Mouse (Mus musculus) midbrain, embryonic 11.5 days (tissue): ENCODE data around the gene Gm10318. TPM values are rescaled to one million over a fixed set of nuclear protein-coding genes. Genes with fewer than 3 reads are reported as not detected.

ENCODE experiments used
- ATAC-seq: fragments of 200-750 bp; cut with Nextera tagmentation; 2 replicates; pipeline ENCODE4 v1.8.0; 2017; ENCODE audit warnings: moderate TSS enrichment, moderate library complexity; ENCODE audit not compliant: low FRiP score
- DNase-seq: peaks from one replicate; pipeline ENCODE4 v3.0.0; 2015; ENCODE audit warnings: low spot score; ENCODE audit errors: missing footprints
- H3K27ac ChIP-seq: fragments of 300-500 bp; sonication (generic); 2 replicates; pipeline ENCODE4 v1.5.1; 2014; ENCODE audit warnings: low read depth, low read length
- H3K27me3 ChIP-seq: fragments of 300-500 bp; sonication (generic); 2 replicates; pipeline ENCODE4 v1.6.1; 2014; ENCODE audit warnings: mild to moderate bottlenecking, low read length, moderate library complexity, mixed read lengths; ENCODE audit not compliant: control insufficient read depth, insufficient read depth
- H3K36me3 ChIP-seq: fragments of 300-500 bp; sonication (generic); 2 replicates; pipeline ENCODE4 v1.6.1; 2014; ENCODE audit warnings: mild to moderate bottlenecking, low read length, moderate library complexity, mixed read lengths; ENCODE audit not compliant: control insufficient read depth, insufficient read depth
- H3K4me1 ChIP-seq: fragments of 300-500 bp; sonication (generic); 2 replicates; pipeline ENCODE4 v1.6.1; 2014; ENCODE audit warnings: low read length; ENCODE audit not compliant: control insufficient read depth, insufficient read depth
- H3K4me2 ChIP-seq: fragments of 300-500 bp; sonication (generic); 2 replicates; pipeline ENCODE4 v1.6.1; 2014; ENCODE audit warnings: mild to moderate bottlenecking, moderate library complexity
- H3K4me3 ChIP-seq: fragments of 300-500 bp; sonication (generic); 2 replicates; pipeline ENCODE4 v1.5.1; 2014; ENCODE audit warnings: low read depth, low read length
- H3K9ac ChIP-seq: fragments of 300-500 bp; sonication (generic); 2 replicates; pipeline ENCODE4 v1.6.1; 2014; ENCODE audit warnings: low read length
- H3K9me3 ChIP-seq: fragments of 300-500 bp; sonication (generic); 2 replicates; pipeline ENCODE4 v1.6.1; 2016; ENCODE audit warnings: low read length; ENCODE audit not compliant: control insufficient read depth
- WGBS: fragments of 180-500 bp; shearing (Covaris S2); extraction: QIAGEN DNeasy Blood & Tissue Kit; methylation state at CpG from one replicate; pipeline ENCODE4 v1.1.7; 2014; 5-methylcytosine and 5-hydroxymethylcytosine counted together
- polyA plus RNA-seq: library from polyadenylated mRNA; unstranded; fragments of >200 nt; fragmentation: Nextera tagmentation; extraction: Ambion mirVana; gene quantifications from 2 replicates; pipeline ENCODE4 v1.2.1, GENCODE M21; 2014

Gene Gm10318
- polyA plus RNA-seq, 1 experiment from 2014 or later = not detected

GRCm38 (mm10) chr10:77902211-77902893 lies 49.7 kb downstream of the Gm10318 start, which contains the start of gene Lrrc3:
Lrrc3 (minus strand) TSS chr10:77902536.
- Histone ChIP-seq H3K36me3 (no peaks in the 10 kb centered on the region), H3K9me3 (no peaks in the 10 kb centered on the region), H3K4me3 (peak within 1 kb of the TSS; percentile 45), H3K4me2 (peak within 1 kb of the TSS; percentile 70), H3K4me1 (peaks cover 4% of the 10 kb centered on the region; the same call in 1 of the 2 replicates), H3K9ac (peak within 1 kb of the TSS; percentile 54), H3K27me3 (peaks cover 8% of the 10 kb centered on the region), H3K27ac (no peak within 1 kb of the TSS)
- under 1% methylated on average over 37 of the region's 46 CpGs for WGBS
- DNase-seq = peak; percentile 95
- peak; percentile 86 for ATAC-seq

- WGBS = 6% methylated on average over 35 of the region's 35 CpGs
- H3K36me3 ChIP-seq = no peaks in the 10 kb centered on the region
- peaks cover 8% of the 10 kb centered on the region for H3K27me3 ChIP-seq
- peak overlapping the region; percentile 70 for H3K4me2 ChIP-seq
- H3K9ac ChIP-seq = peak overlapping the region; percentile 30
- DNase-seq = peak; percentile 97
- H3K27ac ChIP-seq = no peak overlapping the region
- peak; percentile 85 for ATAC-seq
- H3K4me1 ChIP-seq = peaks cover 4% of the 10 kb centered on the region; the same call in 1 of the 2 replicates
- peak overlapping the region; percentile 45 for H3K4me3 ChIP-seq
- H3K9me3 ChIP-seq = no peaks in the 10 kb centered on the region
These were observed 50.4 kb downstream of the Gm10318 start for GRCm38 (mm10) chr10:77902894-77903715.

Other genes starting within 250 kb of the Gm10318 start
- gene Sumo3, start 246.8 kb upstream of the Gm10318 start, polyA plus RNA-seq = 338 and 353 TPM in 2 replicates
- 2.4 TPM in 1 of 2 replicates, not detected in the other for gene Gm49325, start 246.7 kb upstream of the Gm10318 start, polyA plus RNA-seq
- 42.8 and 47.6 TPM in 2 replicates for gene Ube2g2, start 230.6 kb upstream of the Gm10318 start, polyA plus RNA-seq
- gene Tspear, start 166.3 kb upstream of the Gm10318 start, polyA plus RNA-seq = 0.72 and 1.2 TPM in 2 replicates
- gene Gm19402, start 162.1 kb upstream of the Gm10318 start, polyA plus RNA-seq = not detected in 2 replicates
- not detected in 2 replicates for gene Gm9508, start 155.6 kb upstream of the Gm10318 start, polyA plus RNA-seq
- gene Gm10272, start 146.2 kb upstream of the Gm10318 start, polyA plus RNA-seq = not detected in 2 replicates
- gene Gm10024, start 141.4 kb upstream of the Gm10318 start, polyA plus RNA-seq = not detected in 2 replicates
- not detected in 2 replicates for gene Gm10142, start 137.1 kb upstream of the Gm10318 start, polyA plus RNA-seq
- not detected in 2 replicates for gene Krtap12-1, start 132.3 kb upstream of the Gm10318 start, polyA plus RNA-seq
- not detected in 2 replicates for gene Gm10100, start 126.4 kb upstream of the Gm10318 start, polyA plus RNA-seq
- gene Gm18596, start 110.2 kb upstream of the Gm10318 start, polyA plus RNA-seq = not detected in 2 replicates
- not detected in 2 replicates for gene Gm9736, start 101.5 kb upstream of the Gm10318 start, polyA plus RNA-seq
- not detected in 2 replicates for gene Gm3233, start 93.2 kb upstream of the Gm10318 start, polyA plus RNA-seq
- not detected in 2 replicates for gene Gm3238, start 81.5 kb upstream of the Gm10318 start, polyA plus RNA-seq
- not detected in 2 replicates for gene Gm7138, start 75.9 kb upstream of the Gm10318 start, polyA plus RNA-seq
- not detected in 2 replicates for gene Gm3250, start 70.3 kb upstream of the Gm10318 start, polyA plus RNA-seq
- gene Gm7137, start 64.7 kb upstream of the Gm10318 start, polyA plus RNA-seq = not detected in 2 replicates
- gene Gm9639, start 57.8 kb upstream of the Gm10318 start, polyA plus RNA-seq = not detected in 2 replicates
- not detected in 2 replicates for gene Gm19668, start 53.7 kb upstream of the Gm10318 start, polyA plus RNA-seq
- not detected in 2 replicates for gene Gm9507, start 41.0 kb upstream of the Gm10318 start, polyA plus RNA-seq
- gene Gm2696, start 38.2 kb upstream of the Gm10318 start, polyA plus RNA-seq = not detected in 2 replicates
- gene Krtap10-4, start 25.8 kb upstream of the Gm10318 start, polyA plus RNA-seq = not detected in 2 replicates
- gene Krtap10-10, start 16.9 kb upstream of the Gm10318 start, polyA plus RNA-seq = not detected in 2 replicates
- not detected in 2 replicates for gene Gm36176, start 6.1 kb upstream of the Gm10318 start, polyA plus RNA-seq
- not detected in 2 replicates for gene Gm3285, start 9.1 kb downstream of the Gm10318 start, polyA plus RNA-seq
- 2.7 and 2.8 TPM in 2 replicates for gene Lrrc3, start 49.7 kb downstream of the Gm10318 start, polyA plus RNA-seq
- gene Trpm2, start 117.7 kb downstream of the Gm10318 start, polyA plus RNA-seq = 0.75 and 1.5 TPM in 2 replicates
- gene 1810043G02Rik, start 125.7 kb downstream of the Gm10318 start, polyA plus RNA-seq = 32.3 and 36.5 TPM in 2 replicates
- 96.9 and 103 TPM in 2 replicates for gene Pfkl, start 157.2 kb downstream of the Gm10318 start, polyA plus RNA-seq
- not detected in 2 replicates for gene Dnmt3l, start 189.1 kb downstream of the Gm10318 start, polyA plus RNA-seq
- gene Aire, start 190.8 kb downstream of the Gm10318 start, polyA plus RNA-seq = 0.10 TPM in 1 of 2 replicates, not detected in the other
- gene Icosl, start 216.4 kb downstream of the Gm10318 start, polyA plus RNA-seq = 1.2 and 2.5 TPM in 2 replicates